Mouse (Mus musculus) liver, adult 2 months (tissue): ENCODE results near the gene Dclre1c.

Experiments used
- CTCF ChIP-seq: fragments of 200-500 bp; IDR thresholded peaks from 2 replicates; pipeline ENCODE4 v1.5.1; 2011; ENCODE audit warnings: low read depth, low read length, control low read depth
- POLR2A ChIP-seq: fragments of 200-500 bp; IDR thresholded peaks from 2 replicates; pipeline ENCODE4 v1.6.1; 2011; ENCODE audit warnings: low read length, control low read depth; ENCODE audit not compliant: insufficient read depth; ENCODE audit errors: extremely low read depth

DNA sequence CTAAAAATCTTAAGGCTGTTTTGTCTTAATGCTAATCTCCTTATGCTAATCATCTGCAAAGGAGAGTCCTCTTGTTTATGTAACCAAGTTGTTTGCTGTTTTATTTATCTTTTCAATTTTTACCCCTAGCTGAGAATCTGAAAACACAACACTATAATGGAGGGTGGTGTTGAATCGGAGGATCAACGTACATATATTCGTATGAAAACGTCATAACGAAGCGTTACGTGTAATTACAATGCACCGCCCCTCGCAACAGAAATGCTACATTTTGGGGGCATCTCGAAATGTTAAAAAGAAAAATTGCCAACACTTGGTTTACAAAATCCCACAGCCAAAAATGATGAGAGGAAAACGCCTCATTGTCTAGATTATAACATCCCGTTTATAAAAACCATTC, 50.0 kb downstream of the Dclre1c start:
- TF ChIP-seq POLR2A (no peak), CTCF (no peak)
